Mouse (Mus musculus) lung, adult 2 months (tissue): ENCODE results near the gene Sec24b.

Source experiments
- CTCF ChIP-seq: fragments of 200-500 bp; IDR thresholded peaks from 2 replicates; pipeline ENCODE4 v1.5.1; 2011; ENCODE audit warnings: mild to moderate bottlenecking, low read length, control low read depth; ENCODE audit not compliant: insufficient read depth
- POLR2A ChIP-seq: fragments of 200-500 bp; IDR thresholded peaks from 2 replicates; pipeline ENCODE4 v1.6.1; 2011; ENCODE audit warnings: low read depth, mild to moderate bottlenecking, control low read depth, low read length, borderline replicate concordance; ENCODE audit errors: extremely low read depth

DNA sequence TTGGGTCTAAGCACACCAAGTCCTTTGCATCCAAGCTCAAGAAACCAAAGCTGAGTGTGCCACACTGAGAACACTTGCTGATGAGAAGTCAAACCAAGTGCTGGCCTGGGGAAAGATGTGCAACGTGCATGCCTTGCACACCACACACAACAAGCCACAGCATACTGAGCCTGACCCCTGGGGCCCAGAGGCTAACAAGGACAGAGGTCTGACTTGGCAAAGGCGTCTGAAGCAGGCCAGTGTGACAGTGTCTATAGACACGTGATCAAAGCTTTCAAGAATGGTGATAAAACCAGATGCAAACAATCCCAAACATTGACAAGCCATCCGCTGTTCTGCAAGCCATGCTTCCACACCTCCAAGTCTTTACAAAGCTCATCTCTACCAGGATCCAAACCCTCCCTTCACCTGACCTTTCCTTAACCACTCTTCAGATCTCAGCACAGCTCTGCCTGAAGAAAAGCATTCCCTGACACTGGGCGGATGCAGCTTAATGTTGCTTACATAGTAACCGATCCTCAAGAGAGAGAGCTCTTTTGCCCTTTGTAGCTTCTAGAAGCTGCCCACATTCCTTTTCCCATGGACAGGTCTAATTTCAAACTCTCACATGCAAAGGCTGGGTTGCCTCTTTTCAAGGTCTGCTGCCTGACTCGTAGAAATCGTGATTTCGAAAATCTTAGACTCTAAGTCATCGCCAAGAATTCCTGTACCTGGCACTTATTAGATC, 7.8 kb downstream of the Sec24b start:
- no peak for TF ChIP-seq CTCF
- TF ChIP-seq POLR2A, result no peak
